Mouse (Mus musculus) small intestine, adult 2 months (tissue): ENCODE results near the gene Mrpl2.

Experiments
- CTCF ChIP-seq: fragments of 200-500 bp; IDR thresholded peaks from 2 replicates; pipeline ENCODE4 v1.5.1; 2012; ENCODE audit warnings: low read depth, mild to moderate bottlenecking, control low read depth, inconsistent platforms, low read length, moderate library complexity, mixed read lengths; ENCODE audit not compliant: insufficient replicate concordance, insufficient read length; ENCODE audit errors: extremely low read depth
- POLR2A ChIP-seq: fragments of 200-500 bp; IDR thresholded peaks from 2 replicates; pipeline ENCODE4 v1.6.1; 2012; ENCODE audit warnings: low read depth, mild to moderate bottlenecking, control low read depth, inconsistent platforms, low read length, moderate library complexity

GRCm38 (mm10) chr17:46597956-46598355 is 48.1 kb upstream of the Mrpl2 start:
- TF ChIP-seq CTCF (no peak), POLR2A (no peak)
